Mouse (Mus musculus) embryonic fibroblast, embryonic 13.5 days (primary cell): ENCODE data around the gene Camk2d.

Experiments
- CTCF ChIP-seq: IDR thresholded peaks from 2 replicates; pipeline ENCODE4 v1.5.1; 2011; ENCODE audit warnings: mild to moderate bottlenecking, control low read depth, low read length, moderate library complexity, borderline replicate concordance; ENCODE audit not compliant: insufficient read depth
- POLR2A ChIP-seq: IDR thresholded peaks from 2 replicates; pipeline ENCODE4 v1.6.1; 2011; ENCODE audit warnings: low read depth, mild to moderate bottlenecking, control low read depth, low read length, moderate library complexity

DNA sequence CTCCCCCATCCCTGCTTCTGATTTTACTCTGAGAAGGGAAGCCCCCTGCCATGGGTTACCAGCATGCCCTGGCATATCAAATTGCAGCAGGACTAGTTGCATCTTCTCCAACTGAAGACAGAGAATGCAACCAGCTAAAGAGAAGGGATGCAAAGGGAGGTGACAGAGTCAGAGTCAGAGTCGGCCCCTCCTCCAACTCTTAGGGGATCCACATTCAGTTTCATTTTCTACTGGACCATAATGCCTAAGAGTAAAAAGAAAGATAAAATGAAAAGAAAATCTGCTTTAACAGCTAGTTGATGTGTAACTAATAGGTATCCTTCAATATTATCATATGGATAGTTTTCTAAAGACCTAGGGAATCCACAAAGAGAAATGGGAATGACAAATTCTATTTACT lies 162.3 kb downstream of the Camk2d start:
- TF ChIP-seq POLR2A (no peak), CTCF (no peak)
